Mouse (Mus musculus) cerebellum, postnatal 4 days (tissue): ENCODE measurements at regions not wholly inside any gene's neighbourhood (a gene's known extent, or its start where the extent isn't known, plus 50 kb on each side); places are given as distances from the start of the nearest gene placed in this dataset.
"Not testable (repeated sequence)": the region's sequence is repeated elsewhere in the genome, so short reads cannot be mapped to it uniquely, and the experiment has no call there.

Source experiments
- DNase-seq, 2 experiments: peaks; one replicate each; pipeline ENCODE4 v3.0.0; 2022; ENCODE audit warnings: low spot score in 2 of 2, mixed read lengths in 1 of 2

GRCm38 (mm10) chr1:85451701-85452100 is 123.8 kb upstream of the G530012D18Rik start:
- DNase-seq: not testable (repeated sequence)

- DNase-seq: peak in 1 of 2 experiments; percentile 21
These were observed 122.1 kb upstream of the G530012D18Rik start for GRCm38 (mm10) chr1:85453350-85453749.

DNA sequence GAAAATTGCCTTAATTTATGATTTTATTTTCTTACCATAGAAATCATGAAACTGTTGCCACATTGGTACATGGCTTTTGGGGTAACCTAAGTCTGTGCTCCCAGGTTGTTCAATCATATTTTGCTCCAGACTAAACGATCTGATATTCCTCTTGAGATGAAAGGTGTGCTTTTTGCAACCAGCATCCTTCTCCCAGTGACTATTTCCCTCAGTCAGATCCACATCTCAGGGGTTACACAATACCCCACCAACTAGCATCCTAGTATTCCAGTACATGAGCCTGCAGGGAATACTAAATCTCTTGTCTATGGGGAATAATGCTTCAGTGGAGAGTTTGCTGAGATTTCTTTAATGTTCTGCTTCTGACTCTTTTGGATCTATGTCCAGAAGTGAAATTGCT is 118.8 kb upstream of the G530012D18Rik start:
- not testable (repeated sequence) for DNase-seq

DNA sequence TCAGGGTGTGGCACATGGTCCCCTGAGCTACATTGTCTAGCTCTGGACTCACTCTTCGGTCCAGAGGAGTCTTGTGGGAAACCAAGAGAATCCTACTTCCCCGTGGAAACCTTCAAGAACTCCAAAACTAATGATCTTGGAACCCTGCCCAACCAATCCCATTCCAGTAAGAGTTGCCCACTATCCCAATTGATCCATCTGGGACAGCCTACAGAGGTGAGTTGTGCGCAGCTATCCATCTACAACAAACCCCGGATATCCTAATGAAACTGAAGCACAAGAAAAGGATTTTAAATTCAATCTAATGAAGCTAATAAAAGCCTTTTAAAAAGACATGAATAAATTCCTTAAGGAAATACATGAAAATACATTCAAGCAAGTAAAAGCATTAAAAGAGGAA is 117.7 kb upstream of the G530012D18Rik start:
- not testable (repeated sequence) for DNase-seq

GRCm38 (mm10) chr1:85462121-85462520 is 113.4 kb upstream of the G530012D18Rik start:
- DNase-seq: peak in 1 of 2 experiments; percentile 24

GRCm38 (mm10) chr1:85479117-85479516 is 96.4 kb upstream of the G530012D18Rik start:
- not testable (repeated sequence) for DNase-seq

- DNase-seq: peak in 1 of 2 experiments; percentile 1
These were observed 90.5 kb upstream of the G530012D18Rik start for GRCm38 (mm10) chr1:85484985-85485384.

DNA sequence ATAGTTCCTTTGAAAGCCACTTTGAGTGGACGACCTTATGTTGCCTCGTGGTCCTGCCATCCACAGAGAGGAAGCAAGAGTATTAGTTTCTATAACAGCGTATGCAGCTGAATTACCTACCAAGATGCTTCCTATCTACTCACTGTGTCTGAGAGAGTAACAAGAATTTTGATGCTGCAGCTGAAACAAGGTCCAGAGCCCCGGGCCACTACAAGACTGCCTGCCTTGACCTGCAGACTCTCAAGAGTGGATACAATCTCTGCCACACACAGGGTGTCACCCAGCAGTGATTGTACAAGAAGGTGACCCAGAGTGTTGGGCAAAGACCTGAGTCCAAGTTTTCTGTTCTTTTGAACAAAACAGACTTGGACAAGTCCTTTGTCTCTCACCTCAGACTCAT is 75.5 kb upstream of the G530012D18Rik start:
- DNase-seq: not testable (repeated sequence)

- not testable (repeated sequence) for DNase-seq
These were observed 74.2 kb upstream of the G530012D18Rik start for GRCm38 (mm10) chr1:85501278-85501677.
